36 mouse cellular contexts compared by ENCODE assay signal in genomic region chr9:57218776-57219175, GRCm38 (mm10). TPM values are rescaled to one million over a fixed set of nuclear protein-coding genes. Genes with fewer than 3 reads are reported as not detected.
"Had no signal": no experiment of that assay in that cellular context is flagged by ENCODE, and none has a peak within 500 bp of the region (broad histone marks: within the 10 kb centered on the region; RNA-seq: fewer than 3 reads in every experiment).

No protein-coding gene starts in this region.

- H3K36me3 ChIP-seq: heart, embryonic 13.5 days; heart, embryonic 15.5 days; hindbrain, embryonic 10.5 days; hindbrain, embryonic 12.5 days; intestine, embryonic 15.5 days; kidney, embryonic 15.5 days; limb, embryonic 10.5 days; limb, embryonic 12.5 days; liver, embryonic 12.5 days had no signal

- H3K9me3 ChIP-seq: heart, embryonic 15.5 days; hindbrain, embryonic 10.5 days; hindbrain, embryonic 12.5 days; intestine, embryonic 15.5 days; kidney, embryonic 15.5 days; limb, embryonic 10.5 days; limb, embryonic 12.5 days; liver, embryonic 12.5 days had no signal

- H3K4me1 ChIP-seq: heart, embryonic 13.5 days; heart, embryonic 15.5 days; hindbrain, embryonic 10.5 days; hindbrain, embryonic 12.5 days; kidney, embryonic 15.5 days; limb, embryonic 10.5 days; limb, embryonic 12.5 days; liver, embryonic 12.5 days had no signal

- H3K27me3 ChIP-seq: heart, embryonic 15.5 days; hindbrain, embryonic 12.5 days; intestine, embryonic 15.5 days; kidney, embryonic 15.5 days; limb, embryonic 12.5 days had no signal

- DNase-seq: gastrocnemius, adult 2 months; gastrocnemius, postnatal 10 days; gastrocnemius, postnatal 25 days; heart, postnatal 14 days; heart, postnatal 4 days; kidney, adult 8-10 months; kidney, postnatal 14 days; liver had no signal

- H3K4me3 ChIP-seq: gastrocnemius, adult 2 months; heart, embryonic 13.5 days; heart, embryonic 15.5 days; hindbrain, embryonic 10.5 days; hindbrain, embryonic 12.5 days; intestine, embryonic 15.5 days; kidney, embryonic 15.5 days; layer of hippocampus, adult 2 months; left cerebral cortex, adult 2 months; limb, embryonic 10.5 days; limb, embryonic 12.5 days; liver, embryonic 12.5 days had no signal

- H3K27ac ChIP-seq: gastrocnemius, adult 2 months; heart, embryonic 13.5 days; heart, embryonic 15.5 days; hindbrain, embryonic 10.5 days; hindbrain, embryonic 12.5 days; hindbrain, embryonic 14.5 days; intestine, embryonic 15.5 days; kidney, embryonic 15.5 days; kidney, postnatal 0 days; layer of hippocampus, adult 2 months; left cerebral cortex, adult 2 months; limb, embryonic 10.5 days; limb, embryonic 12.5 days; liver, embryonic 12.5 days; liver, embryonic 14.5 days had no signal

RNA-seq across cellular contexts. Expression of gene Trcg1, which starts 17.6 kb away (rescaled TPM):
- total RNA-seq: gastrocnemius, adult 2 months; gastrocnemius, postnatal 10 days; gastrocnemius, postnatal 25 days; gastrocnemius, postnatal 4 days; granulocyte monocyte progenitor cell, adult 5-6 weeks; heart, adult 8-10 months; heart, postnatal 14 days; heart, postnatal 4 days; layer of hippocampus, adult 2 months; layer of hippocampus, postnatal 10 days; layer of hippocampus, postnatal 25 days; left cerebral cortex, adult 2 months; left cerebral cortex, postnatal 14 days; left cerebral cortex, postnatal 36 days had no signal
- polyA plus RNA-seq: frontal cortex, adult 2 months; heart, embryonic 11.5 days; heart, embryonic 15.5 days; heart, postnatal 0 days; hindbrain, embryonic 10.5 days; hindbrain, embryonic 12.5 days; hindbrain, embryonic 14.5 days; inflammation-experienced regulatory T-cells, adult 6 months; intestine, embryonic 15.5 days; intestine, postnatal 0 days; kidney, embryonic 15.5 days; limb, embryonic 10.5 days; limb, embryonic 12.5 days; limb, embryonic 14.5 days; liver, embryonic 12.5 days; liver, embryonic 14.5 days; liver, embryonic 16.5 days had no signal
